Mouse (Mus musculus) hindbrain, embryonic 12.5 days (tissue): ENCODE data around the gene Tap1. TPM values are rescaled to one million over a fixed set of nuclear protein-coding genes. Genes with fewer than 3 reads are reported as not detected.

ENCODE experiments used
- ATAC-seq: fragments of 200-750 bp; cut with Nextera tagmentation; 2 replicates; pipeline ENCODE4 v1.8.0; 2017; ENCODE audit warnings: moderate TSS enrichment; ENCODE audit not compliant: low FRiP score
- H3K27ac ChIP-seq: fragments of 300-500 bp; sonication (generic); 2 replicates; pipeline ENCODE4 v1.5.1; 2016; ENCODE audit warnings: mild to moderate bottlenecking
- H3K27me3 ChIP-seq: fragments of 300-500 bp; sonication (generic); 2 replicates; pipeline ENCODE4 v1.6.1; 2016; ENCODE audit warnings: mild to moderate bottlenecking
- H3K36me3 ChIP-seq: fragments of 300-500 bp; sonication (generic); 2 replicates; pipeline ENCODE4 v1.6.1; 2016; ENCODE audit warnings: mild to moderate bottlenecking
- H3K4me1 ChIP-seq: fragments of 300-500 bp; sonication (generic); 2 replicates; pipeline ENCODE4 v1.6.1; 2016
- H3K4me2 ChIP-seq: fragments of 300-500 bp; sonication (generic); replicated peaks from 2 replicates; pipeline ENCODE4 v1.6.1; 2016; ENCODE audit warnings: mild to moderate bottlenecking
- H3K4me3 ChIP-seq: fragments of 300-500 bp; sonication (generic); 2 replicates; pipeline ENCODE4 v1.5.1; 2016; ENCODE audit warnings: mild to moderate bottlenecking
- H3K9ac ChIP-seq: fragments of 300-500 bp; sonication (generic); 2 replicates; pipeline ENCODE4 v1.6.1; 2016; ENCODE audit warnings: mild to moderate bottlenecking, moderate library complexity
- H3K9me3 ChIP-seq: fragments of 300-500 bp; sonication (generic); replicated peaks from 2 replicates; pipeline ENCODE4 v1.6.1; 2016; ENCODE audit warnings: mild to moderate bottlenecking
- WGBS: fragments of 180-500 bp; shearing (Covaris S2); methylation state at CpG from one replicate; pipeline ENCODE4 v1.1.7; 2016; 5-methylcytosine and 5-hydroxymethylcytosine counted together
- polyA plus RNA-seq: library from polyadenylated mRNA; unstranded; fragments of >200 nt; fragmentation: Nextera tagmentation; extraction: Ambion mirVana; gene quantifications from 2 replicates; pipeline ENCODE4 v1.2.1, GENCODE M21; 2016

Gene Tap1
- polyA plus RNA-seq, 1 experiment from 2014 or later: 1.8 TPM

DNA sequence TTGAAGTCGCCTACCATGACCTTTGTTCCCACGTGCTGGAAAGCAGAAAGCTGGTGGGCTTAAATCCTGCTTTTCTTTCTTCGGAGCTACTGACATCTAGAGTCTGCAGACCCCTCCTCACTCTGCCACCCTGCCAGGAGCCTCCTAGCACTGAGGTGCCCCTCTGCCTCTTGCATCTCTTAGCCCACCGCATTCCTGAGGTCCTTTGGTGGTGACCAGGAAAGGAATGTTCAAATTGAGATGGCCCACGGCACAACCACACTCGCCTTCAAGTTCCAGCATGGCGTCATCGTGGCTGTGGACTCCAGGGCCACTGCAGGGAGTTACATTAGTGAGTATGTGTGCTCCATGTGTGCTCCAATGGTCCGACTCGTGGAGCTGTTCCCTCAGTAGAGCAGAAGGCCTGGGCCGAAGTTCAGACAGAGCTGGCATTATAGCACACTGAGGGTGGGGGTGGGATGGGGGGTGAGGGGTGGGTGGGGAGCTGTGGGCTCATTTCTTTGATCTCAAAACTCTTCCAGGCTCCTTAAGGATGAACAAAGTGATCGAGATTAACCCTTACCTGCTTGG, 11.8 kb downstream of the Tap1 start:
- ATAC-seq: no peak
- Histone ChIP-seq H3K27me3 (peaks cover 87% of the 10 kb centered on the region), H3K4me3 (no peak overlapping the region)

DNA sequence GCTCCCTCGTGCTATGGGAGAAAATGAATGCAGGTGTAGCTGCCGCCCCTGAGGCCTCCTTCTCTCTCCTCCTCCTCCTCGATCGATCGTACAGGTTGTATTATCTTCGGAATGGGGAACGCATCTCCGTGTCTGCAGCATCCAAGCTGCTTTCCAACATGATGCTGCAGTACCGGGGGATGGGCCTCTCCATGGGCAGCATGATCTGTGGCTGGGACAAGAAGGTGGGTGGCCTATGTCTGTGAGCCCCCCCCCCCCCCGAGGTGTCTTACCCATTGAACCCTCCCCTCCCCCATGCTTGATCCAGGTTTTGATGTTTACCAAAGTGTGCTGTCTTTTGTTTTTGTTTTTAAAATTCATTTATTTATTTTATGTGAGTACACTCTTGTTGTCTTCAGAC, 12.7 kb downstream of the Tap1 start:
- ATAC-seq: no peak
- no peak overlapping the region for H3K4me2 ChIP-seq
- no peak overlapping the region for H3K9ac ChIP-seq
- no peaks in the 10 kb centered on the region for H3K9me3 ChIP-seq
- peaks cover 16% of the 10 kb centered on the region for H3K4me1 ChIP-seq
- 86% methylated on average over 10 of the region's 10 CpGs for WGBS
- H3K27me3 ChIP-seq: peaks cover 84% of the 10 kb centered on the region
- H3K27ac ChIP-seq: no peak overlapping the region
- no peak overlapping the region for H3K4me3 ChIP-seq
- H3K36me3 ChIP-seq: no peaks in the 10 kb centered on the region

More for the DNA sequence above, 11.8 kb downstream of the Tap1 start:
- H3K9ac ChIP-seq: no peak overlapping the region
- 64% methylated on average over 12 of the region's 12 CpGs for WGBS
- H3K27ac ChIP-seq: no peak overlapping the region
- no peak overlapping the region for H3K4me2 ChIP-seq
- H3K36me3 ChIP-seq: no peaks in the 10 kb centered on the region
- peaks cover 12% of the 10 kb centered on the region for H3K4me1 ChIP-seq
- H3K9me3 ChIP-seq: no peaks in the 10 kb centered on the region

DNA sequence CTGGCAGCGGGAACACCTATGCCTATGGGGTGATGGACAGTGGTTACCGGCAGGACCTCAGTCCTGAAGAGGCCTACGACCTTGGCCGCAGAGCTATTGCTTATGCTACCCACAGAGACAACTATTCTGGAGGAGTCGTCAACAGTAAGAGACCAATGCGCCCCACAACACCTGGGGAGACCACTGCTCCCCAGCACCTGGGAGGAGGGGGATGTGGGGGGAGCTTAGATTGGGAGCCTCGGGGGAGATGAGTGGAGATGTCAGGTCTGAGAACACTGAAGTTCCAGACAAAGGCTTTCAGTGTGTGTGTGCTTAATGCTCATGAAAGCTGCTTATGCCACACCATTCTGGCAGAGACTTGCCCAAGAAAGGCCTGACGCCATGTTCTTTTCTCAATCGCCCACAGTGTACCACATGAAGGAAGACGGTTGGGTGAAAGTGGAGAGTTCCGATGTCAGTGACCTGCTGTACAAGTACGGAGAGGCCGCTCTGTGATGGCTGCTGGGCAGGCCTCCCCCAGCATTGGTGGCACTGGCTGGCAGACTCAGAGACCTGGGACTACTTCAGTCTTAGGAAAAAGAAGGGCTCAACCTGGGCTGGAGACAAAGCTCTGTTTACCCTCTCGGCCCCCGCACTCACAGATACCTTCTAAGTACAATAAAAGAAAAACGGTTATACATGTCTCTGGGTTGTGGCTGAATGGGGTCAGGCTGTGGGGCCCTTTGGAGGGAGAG, 13.6 kb downstream of the Tap1 start:
- no peak overlapping the region for H3K4me2 ChIP-seq
- no peaks in the 10 kb centered on the region for H3K36me3 ChIP-seq
- peaks cover 84% of the 10 kb centered on the region for H3K27me3 ChIP-seq
- H3K9ac ChIP-seq: no peak overlapping the region
- H3K27ac ChIP-seq: no peak overlapping the region
- H3K4me1 ChIP-seq: peaks cover 19% of the 10 kb centered on the region
- H3K4me3 ChIP-seq: no peak overlapping the region
- 84% methylated on average over 16 of the region's 16 CpGs for WGBS
- no peak for ATAC-seq
- no peaks in the 10 kb centered on the region for H3K9me3 ChIP-seq

DNA sequence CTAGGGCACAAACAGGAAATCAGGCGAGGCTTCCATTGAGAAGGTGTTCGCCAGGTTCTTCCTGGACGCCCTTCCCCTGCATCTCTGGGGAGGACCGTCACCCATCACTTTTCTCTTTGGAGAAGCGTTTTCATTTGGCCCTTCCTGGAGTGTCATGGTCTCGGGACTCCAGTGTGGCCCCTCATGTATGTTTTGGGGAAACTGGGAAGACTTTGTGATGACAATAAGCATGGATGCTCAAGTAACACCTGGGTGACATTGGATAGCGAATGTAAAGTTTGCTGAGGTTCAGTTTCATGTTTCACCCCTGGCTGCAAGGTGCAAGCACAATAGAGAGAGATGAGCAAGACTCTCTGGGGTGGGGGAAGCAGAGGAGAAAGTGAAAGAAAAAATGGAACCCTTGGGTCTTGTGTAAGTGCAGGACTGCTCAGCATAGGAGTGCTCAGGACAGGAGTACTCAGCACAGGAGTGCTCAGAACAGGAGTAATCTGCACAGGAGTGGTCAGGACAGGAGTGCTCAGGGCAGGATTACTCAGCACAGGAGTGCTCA, 14.2 kb downstream of the Tap1 start:
- no peaks in the 10 kb centered on the region for H3K36me3 ChIP-seq
- no peak overlapping the region for H3K27ac ChIP-seq
- peaks cover 19% of the 10 kb centered on the region for H3K4me1 ChIP-seq
- ATAC-seq: no peak
- H3K4me2 ChIP-seq: no peak overlapping the region
- H3K9me3 ChIP-seq: no peaks in the 10 kb centered on the region
- no peak overlapping the region for H3K9ac ChIP-seq
- 69% methylated on average over 7 of the region's 7 CpGs for WGBS
- H3K4me3 ChIP-seq: no peak overlapping the region
- peaks cover 84% of the 10 kb centered on the region for H3K27me3 ChIP-seq

DNA sequence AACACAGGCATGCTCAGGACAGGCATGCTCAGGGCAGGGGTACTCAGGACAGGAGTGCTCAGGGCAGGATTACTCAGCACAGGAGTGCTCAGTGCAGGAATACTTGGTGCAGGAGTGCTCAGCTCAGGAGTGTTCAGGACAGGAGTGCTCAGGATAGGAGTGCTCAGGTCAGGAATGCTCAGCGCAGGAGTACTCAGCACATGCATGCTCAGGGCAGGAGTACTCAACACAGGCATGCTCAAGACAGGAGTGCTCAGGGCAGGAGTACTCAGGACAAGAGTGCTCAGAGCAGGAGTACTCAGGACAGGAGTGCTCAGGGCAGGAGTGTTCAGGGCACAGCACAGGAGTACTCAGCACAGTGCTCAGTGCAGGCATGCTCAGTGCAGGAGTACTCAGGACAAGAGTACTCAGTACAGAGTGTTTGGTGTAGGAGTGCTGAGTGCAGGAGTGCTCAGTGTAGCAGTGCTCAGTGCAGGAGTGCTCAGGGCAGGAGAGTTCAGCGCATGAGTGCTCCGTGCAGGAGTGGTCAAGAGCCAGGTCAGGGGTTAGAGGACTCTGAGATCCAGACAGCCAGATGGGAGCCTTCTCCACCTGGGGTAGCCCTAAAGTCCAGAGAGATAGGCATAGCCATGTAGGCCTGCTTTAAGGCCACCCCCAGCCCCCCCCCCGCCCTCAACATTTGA, 15.5 kb downstream of the Tap1 start:
- peaks cover 77% of the 10 kb centered on the region for H3K27me3 ChIP-seq
- peak; percentile 62; the same call in 1 of the 2 replicates for ATAC-seq
- H3K4me3 ChIP-seq: no peak overlapping the region
- no peaks in the 10 kb centered on the region for H3K9me3 ChIP-seq
- H3K36me3 ChIP-seq: no peaks in the 10 kb centered on the region
- no peak overlapping the region for H3K9ac ChIP-seq
- H3K4me1 ChIP-seq: peaks cover 12% of the 10 kb centered on the region
- no peak overlapping the region for H3K4me2 ChIP-seq
- 92% methylated on average over 4 of the region's 4 CpGs for WGBS
- H3K27ac ChIP-seq: no peak overlapping the region

DNA sequence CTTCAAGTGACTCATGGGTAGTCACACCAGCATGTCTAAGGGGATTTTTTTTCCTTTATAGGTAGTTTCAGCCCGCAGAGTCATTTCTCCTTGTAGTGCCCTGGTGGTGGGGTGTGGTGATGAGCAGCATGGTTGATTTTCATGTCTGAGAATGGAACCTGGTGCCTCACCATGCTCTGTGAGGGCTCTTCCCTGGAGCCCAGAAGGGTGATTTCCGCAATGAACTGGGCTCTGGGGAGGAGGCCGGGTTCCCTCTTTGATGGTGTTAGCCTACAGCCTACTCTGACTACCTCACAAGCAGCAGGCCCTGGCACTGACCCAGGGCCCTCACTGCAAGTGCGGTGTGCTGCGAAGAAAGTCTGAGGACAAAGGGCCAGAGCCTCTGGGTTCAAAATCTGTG, 16.1 kb downstream of the Tap1 start, which contains the start of gene Tap2:
Gene Tap2, plus strand, starts transcription at position 84 of the 400 bp plus-strand sequence.
- 61% methylated on average over 5 of the region's 5 CpGs for WGBS
- Histone ChIP-seq H3K27me3 (peaks cover 74% of the 10 kb centered on the region), H3K4me1 (peaks cover 7% of the 10 kb centered on the region), H3K4me3 (peak within 1 kb of the TSS; percentile 45), H3K27ac (no peak within 1 kb of the TSS), H3K9me3 (no peaks in the 10 kb centered on the region), H3K9ac (peak within 1 kb of the TSS; percentile 48), H3K36me3 (no peaks in the 10 kb centered on the region), H3K4me2 (peak within 1 kb of the TSS; percentile 94)
- no peak for ATAC-seq

DNA sequence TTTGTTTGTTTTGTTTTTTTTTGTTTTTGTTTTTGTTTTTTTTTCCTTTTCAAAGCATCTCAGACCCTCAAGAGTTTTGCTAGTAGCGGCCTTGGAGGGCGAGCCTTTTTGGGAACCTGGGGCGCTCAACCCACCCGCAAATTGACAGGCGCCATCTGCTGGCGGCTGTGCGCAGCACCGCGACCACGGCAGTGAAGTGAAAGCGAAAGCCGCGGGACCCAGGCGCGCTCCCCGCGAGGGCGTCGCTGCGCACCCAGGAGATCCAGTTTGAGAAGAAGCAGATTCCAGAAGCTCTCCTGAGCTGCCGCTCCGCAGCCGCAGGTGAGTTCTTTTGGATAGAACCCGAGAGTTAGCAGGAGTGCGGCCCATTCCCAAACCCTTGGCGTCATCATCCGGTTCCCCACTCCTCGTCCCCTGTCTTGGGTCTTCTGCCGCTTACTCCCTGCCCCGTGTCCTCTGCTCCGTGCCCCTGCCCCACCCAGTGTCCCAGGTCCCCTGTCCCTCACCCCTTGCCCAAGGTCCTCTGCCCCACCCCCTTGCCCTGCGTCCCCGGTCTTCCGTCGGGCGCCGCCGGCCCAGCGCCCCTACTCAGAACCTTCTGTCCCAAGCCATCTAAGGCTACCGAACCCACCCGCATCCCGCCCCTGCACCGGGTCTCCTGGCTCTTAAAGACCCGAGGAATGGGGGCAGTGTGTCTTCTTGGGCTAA, 17.1 kb downstream of the Tap1 start:
- ATAC-seq: peak; percentile 39; the same call in 1 of the 2 replicates
- H3K27me3 ChIP-seq: peaks cover 72% of the 10 kb centered on the region
- peak overlapping the region; percentile 94 for H3K4me2 ChIP-seq
- 1% methylated on average over 44 of the region's 44 CpGs for WGBS
- peak overlapping the region; percentile 48 for H3K9ac ChIP-seq
- H3K4me1 ChIP-seq: peaks cover 7% of the 10 kb centered on the region
- H3K27ac ChIP-seq: no peak overlapping the region
- peak overlapping the region; percentile 45 for H3K4me3 ChIP-seq
- no peaks in the 10 kb centered on the region for H3K36me3 ChIP-seq
- H3K9me3 ChIP-seq: no peaks in the 10 kb centered on the region

DNA sequence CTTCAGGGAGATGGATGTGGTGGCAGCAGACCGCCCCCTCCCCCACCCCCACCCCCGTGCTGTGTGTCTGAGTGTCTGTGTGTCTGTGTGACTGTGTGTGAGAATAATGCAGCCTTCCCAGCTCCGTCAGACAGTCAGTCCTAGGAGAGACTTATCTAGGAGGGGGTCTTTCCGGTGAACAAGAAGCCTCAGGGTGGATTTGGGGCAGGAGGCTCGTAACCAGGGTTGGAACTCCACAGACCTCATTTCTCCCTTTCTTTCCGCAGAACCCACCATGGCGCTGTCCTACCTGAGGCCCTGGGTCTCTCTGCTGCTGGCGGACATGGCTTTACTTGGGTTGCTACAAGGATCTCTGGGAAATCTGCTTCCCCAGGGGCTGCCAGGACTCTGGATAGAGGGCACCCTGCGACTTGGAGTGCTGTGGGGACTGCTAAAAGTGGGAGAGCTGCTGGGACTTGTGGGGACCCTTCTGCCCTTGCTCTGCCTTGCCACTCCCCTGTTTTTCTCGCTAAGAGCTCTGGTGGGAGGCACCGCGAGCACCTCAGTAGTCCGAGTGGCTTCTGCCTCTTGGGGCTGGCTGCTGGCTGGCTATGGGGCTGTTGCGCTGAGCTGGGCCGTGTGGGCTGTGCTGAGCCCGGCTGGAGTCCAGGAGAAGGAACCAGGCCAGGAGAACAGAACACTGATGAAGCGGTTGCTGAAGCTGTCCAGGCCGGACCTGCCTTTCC, 17.8 kb downstream of the Tap1 start:
- no peak overlapping the region for H3K27ac ChIP-seq
- H3K36me3 ChIP-seq: no peaks in the 10 kb centered on the region
- H3K4me3 ChIP-seq: peak overlapping the region; percentile 45
- H3K4me2 ChIP-seq: peak overlapping the region; percentile 94
- ATAC-seq: no peak
- H3K9ac ChIP-seq: peak overlapping the region; percentile 48
- H3K27me3 ChIP-seq: peaks cover 67% of the 10 kb centered on the region
- WGBS: 15% methylated on average over 18 of the region's 18 CpGs
- no peaks in the 10 kb centered on the region for H3K9me3 ChIP-seq
- H3K4me1 ChIP-seq: peaks cover 7% of the 10 kb centered on the region

DNA sequence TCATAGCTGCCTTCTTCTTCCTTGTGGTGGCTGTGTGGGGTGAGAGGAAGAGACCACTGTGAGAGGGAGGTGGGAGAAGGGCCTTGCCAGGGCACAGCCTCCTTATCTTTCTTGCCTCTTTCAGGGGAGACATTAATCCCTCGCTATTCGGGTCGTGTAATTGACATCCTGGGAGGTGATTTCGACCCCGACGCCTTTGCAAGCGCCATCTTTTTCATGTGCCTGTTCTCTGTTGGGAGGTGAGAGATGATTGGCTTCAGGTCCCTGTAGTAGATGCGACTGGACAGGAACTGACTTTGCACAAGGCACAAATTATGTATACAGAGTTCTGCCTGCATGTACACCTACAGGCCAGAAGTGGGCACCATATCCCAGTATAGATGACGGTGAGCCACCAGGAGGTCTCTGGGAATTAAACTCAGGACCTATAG, 18.4 kb downstream of the Tap1 start:
- peaks cover 69% of the 10 kb centered on the region for H3K27me3 ChIP-seq
- no peaks in the 10 kb centered on the region for H3K9me3 ChIP-seq
- ATAC-seq: no peak
- no peaks in the 10 kb centered on the region for H3K36me3 ChIP-seq
- WGBS: 27% methylated on average over 9 of the region's 9 CpGs
- H3K9ac ChIP-seq: no peak overlapping the region
- peaks cover 7% of the 10 kb centered on the region for H3K4me1 ChIP-seq
- no peak overlapping the region for H3K4me3 ChIP-seq
- no peak overlapping the region for H3K27ac ChIP-seq
- H3K4me2 ChIP-seq: no peak overlapping the region

DNA sequence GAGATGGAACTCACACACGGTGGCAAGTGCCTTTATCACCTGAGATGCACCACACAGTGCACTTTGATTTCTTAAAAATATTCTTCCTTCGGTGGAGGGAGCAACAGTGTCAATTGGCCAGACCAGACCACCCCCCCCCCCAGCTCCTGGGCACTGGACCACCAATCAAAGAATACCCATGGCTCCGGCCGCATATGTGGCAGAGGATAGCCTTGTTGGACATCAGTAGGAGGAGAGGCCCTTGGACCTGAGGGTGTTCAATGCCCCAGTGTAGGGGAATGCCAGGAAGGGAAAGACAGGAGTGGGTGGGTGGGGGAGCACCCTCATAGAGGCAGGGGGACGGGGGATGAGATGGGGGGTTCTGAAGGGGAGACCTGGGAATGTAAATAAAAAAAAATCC, 19.4 kb downstream of the Tap1 start:
- no peak for ATAC-seq
- H3K27me3 ChIP-seq: peaks cover 69% of the 10 kb centered on the region
- no peak overlapping the region for H3K4me3 ChIP-seq
- no peaks in the 10 kb centered on the region for H3K36me3 ChIP-seq
- peaks cover 8% of the 10 kb centered on the region for H3K4me1 ChIP-seq
- no peak overlapping the region for H3K27ac ChIP-seq
- no peak overlapping the region for H3K4me2 ChIP-seq
- 86% methylated on average over 5 of the region's 5 CpGs for WGBS
- H3K9me3 ChIP-seq: no peaks in the 10 kb centered on the region
- H3K9ac ChIP-seq: no peak overlapping the region

DNA sequence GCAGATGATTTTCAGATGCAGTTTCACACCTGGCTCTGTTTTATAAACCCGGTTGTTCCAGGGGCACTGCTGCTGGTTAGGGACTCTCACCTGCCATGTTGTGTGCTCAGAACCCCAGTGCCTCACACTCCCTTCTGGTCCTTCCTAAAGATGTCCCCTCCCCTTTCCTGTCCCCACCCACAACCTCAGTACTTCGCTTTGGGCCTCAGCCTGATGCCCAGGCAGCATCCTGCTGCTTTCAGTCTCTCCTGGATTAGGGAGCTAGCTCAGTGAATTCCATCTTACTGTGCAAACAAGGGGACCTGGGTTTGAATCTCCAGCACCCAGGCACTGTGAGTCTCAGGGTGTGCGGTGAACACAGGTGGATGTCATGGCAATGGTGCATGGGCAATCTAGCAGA, 20.1 kb downstream of the Tap1 start:
- Histone ChIP-seq H3K4me3 (no peak overlapping the region), H3K4me2 (no peak overlapping the region), H3K27me3 (peaks cover 75% of the 10 kb centered on the region), H3K4me1 (peaks cover 10% of the 10 kb centered on the region), H3K36me3 (no peaks in the 10 kb centered on the region), H3K9me3 (no peaks in the 10 kb centered on the region), H3K27ac (no peak overlapping the region), H3K9ac (no peak overlapping the region)
- no peak for ATAC-seq
- WGBS: 61% methylated on average over 3 of the region's 3 CpGs
